Mouse (Mus musculus): Measurements from ENCODE around the gene Lypd6. TPM values are rescaled to one million over a fixed set of nuclear protein-coding genes. Genes with fewer than 3 reads are reported as not detected.

Lypd6 gene
- polyA plus RNA-seq, 1 experiment: not detected

GRCm38 (mm10) chr2:50130674-50131073 lies 64.4 kb downstream of the Lypd6 start:
- TF ChIP-seq GATA1 (IDR thresholded peaks at IDR 0.05; ENCODE audit: low read length): no peak

DNA sequence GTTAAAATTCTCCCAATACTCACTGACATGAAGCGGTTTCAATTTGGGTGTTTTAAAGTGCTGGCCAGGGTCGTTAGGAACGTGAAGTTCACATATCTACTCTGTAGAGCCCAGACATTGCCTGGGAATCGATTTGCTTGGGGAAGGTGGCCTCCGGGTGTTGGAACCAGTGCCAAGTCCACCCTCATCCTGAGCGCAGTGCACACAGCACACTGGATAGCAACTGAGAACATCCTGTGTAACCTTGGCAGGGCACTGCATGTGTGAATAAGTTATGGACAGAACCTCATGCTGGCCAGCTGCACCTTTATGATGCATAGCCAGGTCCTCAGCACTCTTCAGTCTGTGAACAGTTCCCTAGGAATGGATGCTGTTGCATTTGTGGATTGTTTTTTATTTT lies 77.4 kb downstream of the Lypd6 start:
- no peak for TF ChIP-seq GATA1 (IDR thresholded peaks at IDR 0.05; ENCODE audit: low read length)

DNA sequence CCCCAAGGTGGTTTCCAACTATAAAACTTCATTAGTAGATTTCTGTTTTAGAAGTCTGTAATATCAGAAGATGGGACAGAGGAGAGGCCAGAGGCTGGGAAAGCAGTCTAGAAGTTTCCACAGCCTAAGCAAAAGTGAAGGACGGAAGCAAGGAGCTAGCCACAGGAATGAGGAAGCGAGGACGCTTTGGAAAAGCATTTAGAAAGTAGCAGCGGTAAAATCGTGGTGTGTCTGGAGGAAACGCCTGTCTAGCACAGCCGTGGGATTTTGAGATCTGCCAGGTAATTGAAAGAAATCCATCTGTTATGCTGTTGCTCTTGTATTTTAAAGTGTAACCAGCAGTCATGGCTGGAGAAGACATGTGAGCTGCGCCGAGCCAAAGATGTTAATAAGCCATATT lies 81.1 kb downstream of the Lypd6 start:
- TF ChIP-seq GATA1 (IDR thresholded peaks at IDR 0.05; ENCODE audit: low read length): no peak

GRCm38 (mm10) chr2:50149257-50150202 lies 83.3 kb downstream of the Lypd6 start:
- no peak for TF ChIP-seq GATA1 (IDR thresholded peaks at IDR 0.05; ENCODE audit: low read length)

DNA sequence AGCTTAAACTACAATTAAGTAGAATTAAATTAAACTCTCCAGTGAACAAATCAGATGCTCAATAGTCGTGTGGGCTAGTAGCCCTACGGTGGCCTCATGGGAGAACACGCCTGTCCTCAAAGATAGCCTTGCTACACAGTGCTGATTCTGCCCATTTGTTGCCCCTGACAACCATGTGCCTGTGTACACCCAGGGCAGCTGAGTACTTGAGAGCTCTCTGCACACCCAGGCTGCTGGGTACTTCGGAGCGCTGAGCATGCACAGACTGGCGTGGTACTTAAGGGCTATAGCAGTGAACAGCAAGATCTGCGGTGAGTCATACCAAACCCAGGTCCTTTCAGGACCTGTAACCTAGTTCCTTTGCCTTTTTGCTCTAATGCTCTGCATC lies 84.0 kb downstream of the Lypd6 start:
- TF ChIP-seq GATA1 (IDR thresholded peaks at IDR 0.05; ENCODE audit: low read length): no peak

GRCm38 (mm10) chr2:50150816-50151215 lies 84.6 kb downstream of the Lypd6 start:
- TF ChIP-seq GATA1 (IDR thresholded peaks at IDR 0.05; ENCODE audit: low read length): no peak

GRCm38 (mm10) chr2:50151401-50151800 lies 85.2 kb downstream of the Lypd6 start:
- no peak for TF ChIP-seq GATA1 (IDR thresholded peaks at IDR 0.05; ENCODE audit: low read length)

DNA sequence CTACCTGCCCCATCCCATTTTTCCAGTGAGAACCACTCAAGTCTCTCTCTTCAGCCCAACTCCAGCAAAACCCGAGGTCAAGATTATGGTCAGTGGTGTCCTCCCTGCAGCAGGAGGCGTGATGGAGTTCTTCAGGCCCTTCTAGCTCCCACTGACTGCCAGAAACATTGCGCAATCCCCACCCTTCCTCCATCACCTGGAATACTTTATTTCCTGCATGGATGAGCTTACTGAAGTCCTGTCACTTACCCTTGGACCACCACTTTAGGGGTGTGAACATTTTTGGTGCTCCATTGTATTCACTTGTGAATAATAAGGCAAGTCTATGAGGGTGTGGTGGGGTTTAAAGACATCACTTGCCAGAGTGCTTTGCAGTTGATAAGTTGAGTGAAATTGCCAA lies 85.7 kb downstream of the Lypd6 start:
- TF ChIP-seq GATA1 (IDR thresholded peaks at IDR 0.05; ENCODE audit: low read length): no peak

DNA sequence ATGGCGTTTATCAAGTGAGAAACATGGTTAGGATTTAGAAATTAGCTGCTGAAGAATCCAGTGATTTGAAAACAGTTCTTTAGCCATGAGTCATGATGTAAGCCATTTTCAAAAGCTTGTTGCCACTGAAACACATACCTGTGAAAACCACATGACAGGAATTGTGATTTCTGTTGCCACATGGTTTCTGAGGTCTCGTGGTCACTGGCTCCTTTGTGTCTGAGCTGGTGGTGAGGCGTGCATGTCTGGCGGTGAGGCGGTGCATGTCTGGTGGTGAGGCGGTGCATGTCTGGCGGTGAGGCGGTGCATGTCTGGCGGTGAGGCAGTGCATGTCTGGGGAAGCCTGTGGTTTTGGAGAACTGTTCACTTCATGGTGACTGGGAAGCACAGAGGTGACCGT lies 89.8 kb downstream of the Lypd6 start:
- no peak for TF ChIP-seq GATA1 (IDR thresholded peaks at IDR 0.05; ENCODE audit: low read length)

GRCm38 (mm10) chr2:50160069-50160468 lies 93.8 kb downstream of the Lypd6 start:
- no peak for TF ChIP-seq GATA1 (IDR thresholded peaks at IDR 0.05; ENCODE audit: low read length)

DNA sequence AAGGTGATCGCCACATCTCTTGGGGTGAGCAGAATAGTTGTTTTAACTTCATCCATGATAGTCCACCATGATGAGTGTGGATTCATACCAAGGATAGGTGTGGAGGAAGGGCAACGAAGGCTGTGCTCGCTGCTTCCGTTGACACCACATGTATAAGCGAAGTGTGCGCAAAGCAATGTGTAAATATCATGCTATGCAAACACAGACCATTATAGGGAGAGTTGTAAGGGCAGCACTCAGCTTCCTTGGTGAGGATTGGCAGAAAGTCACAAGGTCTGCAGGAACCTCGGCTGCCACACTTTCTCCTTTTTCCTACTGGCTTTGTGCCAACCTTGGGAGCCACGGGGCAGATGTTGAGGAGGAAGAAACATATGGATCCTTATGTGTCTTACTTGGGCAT lies 97.4 kb downstream of the Lypd6 start:
- no peak for TF ChIP-seq GATA1 (IDR thresholded peaks at IDR 0.05; ENCODE audit: low read length)

DNA sequence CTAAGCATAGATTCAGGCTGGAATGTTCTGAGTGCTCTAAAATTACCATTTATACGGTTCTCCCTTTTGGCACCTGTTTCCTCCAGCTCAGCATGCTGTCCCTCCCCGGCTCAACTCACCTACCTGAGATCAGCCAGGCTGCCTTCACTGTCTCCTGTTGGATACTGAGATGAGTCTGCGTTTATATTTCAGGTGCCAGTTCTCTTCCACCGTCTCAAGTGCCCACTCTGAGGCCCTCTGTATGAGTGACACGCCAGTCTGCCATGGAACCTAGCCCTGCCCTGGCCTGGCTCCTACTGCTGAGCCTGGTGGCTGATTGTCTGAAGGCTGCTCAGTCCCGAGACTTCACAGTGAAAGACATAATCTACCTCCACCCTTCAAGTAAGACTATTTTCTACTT lies 99.0 kb downstream of the Lypd6 start:
- TF ChIP-seq GATA1 (IDR thresholded peaks at IDR 0.05; ENCODE audit: low read length): no peak

DNA sequence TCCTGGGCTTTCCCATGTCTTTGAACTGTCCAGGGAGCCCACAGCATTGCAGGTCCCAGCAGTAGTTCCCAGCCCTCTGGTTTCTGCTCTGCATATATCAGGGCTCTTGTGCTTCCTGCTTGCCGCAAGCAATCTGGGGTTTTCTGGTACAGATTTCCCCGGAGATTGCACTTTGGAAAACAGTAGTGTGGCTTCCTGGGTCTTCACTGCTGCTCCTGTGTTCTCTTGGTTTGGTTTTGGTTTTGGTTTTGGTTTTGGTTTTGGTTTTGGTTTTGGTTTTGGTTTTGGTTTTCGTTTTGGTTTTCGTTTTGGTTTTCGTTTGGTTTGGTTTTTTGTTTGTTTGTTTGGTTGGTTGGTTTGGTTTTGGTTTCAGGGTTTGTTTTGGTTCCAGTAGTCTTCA lies 99.9 kb downstream of the Lypd6 start:
- TF ChIP-seq GATA1 (IDR thresholded peaks at IDR 0.05; ENCODE audit: low read length): no peak

DNA sequence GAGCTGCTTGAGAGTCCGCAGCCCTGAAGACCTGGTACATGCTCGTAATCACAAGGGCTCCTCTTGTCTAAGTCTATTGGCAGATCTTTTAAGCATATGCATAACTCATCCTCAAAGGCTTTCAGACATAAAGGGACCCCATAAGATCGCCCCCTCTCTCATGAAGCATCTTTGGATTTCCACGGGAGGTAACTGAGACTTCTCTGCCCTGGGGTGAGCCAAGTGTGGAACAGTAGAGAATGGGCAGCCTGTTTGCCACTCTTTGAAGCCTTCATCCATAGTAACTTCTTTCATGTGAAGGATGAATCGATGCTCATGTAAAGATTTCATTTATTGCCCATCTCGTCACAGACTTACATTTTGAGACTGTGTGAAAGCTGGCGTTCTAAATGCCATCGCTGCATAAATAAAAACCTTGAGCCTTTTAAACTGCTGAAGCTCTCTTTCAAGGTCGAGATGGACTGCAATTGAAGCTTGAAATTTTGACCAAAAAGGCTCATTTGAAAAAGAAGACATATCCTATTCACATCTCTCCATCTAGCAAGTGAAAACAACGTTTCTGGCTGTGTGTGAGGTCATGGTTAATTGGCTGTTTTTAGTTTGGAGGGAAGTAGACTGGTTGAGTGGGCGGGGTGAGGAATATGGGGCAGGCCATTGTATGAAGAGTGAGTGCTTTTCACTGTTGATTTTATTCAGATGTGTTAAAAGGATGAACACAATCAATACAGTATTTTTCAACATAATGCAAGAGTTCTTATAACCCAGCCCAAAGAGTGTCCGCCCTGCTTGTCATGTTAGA lies 107.7 kb downstream of the Lypd6 start:
- no peak for TF ChIP-seq GATA1 (IDR thresholded peaks at IDR 0.05; ENCODE audit: low read length)

DNA sequence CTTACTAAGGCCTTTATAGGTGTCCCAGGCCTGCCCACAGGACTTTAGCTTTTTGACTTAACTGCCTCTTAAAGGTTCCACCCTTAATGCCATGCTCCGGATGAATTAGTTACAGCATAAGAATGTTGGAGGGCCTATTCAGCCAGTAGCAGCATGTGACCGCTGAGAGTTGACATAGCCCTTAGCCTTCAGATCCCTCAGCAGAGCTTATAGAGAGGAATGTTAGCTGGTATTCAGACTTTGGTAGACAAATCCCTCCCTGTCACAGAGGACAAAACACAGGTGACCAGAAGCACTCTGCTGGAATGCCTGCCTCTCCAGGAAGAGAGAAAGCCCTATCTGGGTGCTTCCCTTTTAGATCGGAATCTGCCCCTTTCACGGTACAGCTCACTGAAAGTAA lies 109.5 kb downstream of the Lypd6 start:
- TF ChIP-seq GATA1 (IDR thresholded peaks at IDR 0.05; ENCODE audit: low read length): no peak

DNA sequence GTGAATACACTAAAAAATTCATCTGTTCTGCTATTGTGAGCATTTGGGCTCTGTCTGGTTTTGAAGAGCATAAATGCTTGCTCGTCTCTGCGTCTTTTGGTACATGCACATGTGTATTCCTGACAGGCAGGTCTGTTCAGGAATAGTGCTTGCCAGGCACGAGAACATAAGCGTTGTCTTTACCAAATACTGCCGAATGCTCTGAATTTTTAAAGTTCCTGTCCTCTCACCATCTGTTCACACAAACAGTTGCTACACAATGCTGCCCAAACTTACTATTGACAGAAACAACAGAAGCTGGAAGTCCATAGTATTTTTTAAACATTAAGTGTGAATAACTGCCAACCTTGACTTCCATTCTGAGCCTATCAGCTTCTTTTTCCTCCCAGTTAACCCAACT lies 112.9 kb downstream of the Lypd6 start:
- TF ChIP-seq GATA1 (IDR thresholded peaks at IDR 0.05; ENCODE audit: low read length): no peak

GRCm38 (mm10) chr2:50180423-50180822 lies 114.2 kb downstream of the Lypd6 start:
- no peak for TF ChIP-seq GATA1 (IDR thresholded peaks at IDR 0.05; ENCODE audit: low read length)
